Mouse (Mus musculus) embryonic facial prominence, embryonic 11.5 days (tissue): ENCODE results near the gene Arpc5. TPM values are rescaled to one million over a fixed set of nuclear protein-coding genes. Genes with fewer than 3 reads are reported as not detected.

Experiments used
- ATAC-seq: fragments of 200-750 bp; cut with Nextera tagmentation; replicated peaks from 2 replicates; pipeline ENCODE4 v1.8.0; 2017; ENCODE audit warnings: low read depth; ENCODE audit not compliant: insufficient number of reproducible peaks, low FRiP score, low TSS enrichment
- DNase-seq: peaks from one replicate; pipeline ENCODE4 v3.0.0-alpha.2; 2015; ENCODE audit warnings: low spot score
- H3K27ac ChIP-seq: fragments of 300-500 bp; sonication (generic); replicated peaks from 2 replicates; pipeline ENCODE4 v1.5.1; 2014; ENCODE audit warnings: mild to moderate bottlenecking, low read depth, low read length, control low read depth
- H3K27me3 ChIP-seq: fragments of 300-500 bp; sonication (generic); 2 replicates; pipeline ENCODE4 v1.6.1; 2014; ENCODE audit warnings: mild to moderate bottlenecking, low read length, moderate library complexity, mixed read lengths; ENCODE audit not compliant: control insufficient read depth, insufficient read depth
- H3K36me3 ChIP-seq: fragments of 300-500 bp; sonication (generic); replicated peaks from 2 replicates; pipeline ENCODE4 v1.6.1; 2014; ENCODE audit warnings: low read depth, mild to moderate bottlenecking, low read length, moderate library complexity, mixed read lengths; ENCODE audit not compliant: control insufficient read depth, insufficient read depth
- H3K4me1 ChIP-seq: fragments of 300-500 bp; sonication (generic); 2 replicates; pipeline ENCODE4 v1.6.1; 2014; ENCODE audit warnings: low read length, mixed read lengths; ENCODE audit not compliant: control insufficient read depth, insufficient read depth
- H3K4me2 ChIP-seq: fragments of 300-500 bp; sonication (generic); 2 replicates; pipeline ENCODE4 v1.6.1; 2014; ENCODE audit warnings: low read depth, mild to moderate bottlenecking, control low read depth, low read length, moderate library complexity
- H3K4me3 ChIP-seq: fragments of 300-500 bp; sonication (generic); 2 replicates; pipeline ENCODE4 v1.5.1; 2014; ENCODE audit warnings: low read depth, low read length, control low read depth
- H3K9ac ChIP-seq: fragments of 300-500 bp; sonication (generic); replicated peaks from 2 replicates; pipeline ENCODE4 v1.6.1; 2014; ENCODE audit warnings: mild to moderate bottlenecking, control low read depth, low read length
- H3K9me3 ChIP-seq: fragments of 300-500 bp; sonication (generic); replicated peaks from 2 replicates; pipeline ENCODE4 v1.6.1; 2016; ENCODE audit warnings: mild to moderate bottlenecking, low read length, inconsistent platforms, mixed read lengths; ENCODE audit not compliant: control insufficient read depth
- WGBS: fragments of 180-500 bp; shearing (Covaris S2); extraction: QIAGEN DNeasy Blood & Tissue Kit; methylation state at CpG from one replicate; pipeline ENCODE4 v1.1.7; 2014; 5-methylcytosine and 5-hydroxymethylcytosine counted together
- polyA plus RNA-seq: library from polyadenylated mRNA; unstranded; fragments of >200 nt; fragmentation: Nextera tagmentation; extraction: Ambion mirVana; gene quantifications from 2 replicates; pipeline ENCODE4 v1.2.1, GENCODE M21; 2014

Arpc5 gene
- polyA plus RNA-seq, 1 experiment from 2014 or later = 255 TPM

- WGBS = 82% methylated on average over 9 of the region's 9 CpGs
- H3K27me3 ChIP-seq = no peaks in the 10 kb centered on the region
- no peaks in the 10 kb centered on the region for H3K4me1 ChIP-seq
- H3K36me3 ChIP-seq = no peaks in the 10 kb centered on the region
- no peak for ATAC-seq
- no peak overlapping the region for H3K4me2 ChIP-seq
- H3K9me3 ChIP-seq = no peaks in the 10 kb centered on the region
- H3K27ac ChIP-seq = no peak overlapping the region
- no peak overlapping the region for H3K4me3 ChIP-seq
- DNase-seq = no peak
- H3K9ac ChIP-seq = no peak overlapping the region
Measured at GRCm38 (mm10) chr1:152738793-152739192, 27.5 kb upstream of the Arpc5 start.

GRCm38 (mm10) chr1:152739374-152739773 is 27.0 kb upstream of the Arpc5 start:
- ATAC-seq (no peak), DNase-seq (no peak)
- no peak overlapping the region for H3K4me2 ChIP-seq
- no peaks in the 10 kb centered on the region for H3K9me3 ChIP-seq
- no peaks in the 10 kb centered on the region for H3K4me1 ChIP-seq
- WGBS = 94% methylated on average over 11 of the region's 11 CpGs
- no peaks in the 10 kb centered on the region for H3K27me3 ChIP-seq
- H3K4me3 ChIP-seq = no peak overlapping the region
- H3K36me3 ChIP-seq = no peaks in the 10 kb centered on the region
- no peak overlapping the region for H3K9ac ChIP-seq
- no peak overlapping the region for H3K27ac ChIP-seq

- 70% methylated on average over 15 of the region's 15 CpGs for WGBS
- Histone ChIP-seq H3K4me3 (no peak overlapping the region), H3K9me3 (no peaks in the 10 kb centered on the region), H3K27ac (no peak overlapping the region), H3K9ac (no peak overlapping the region), H3K27me3 (no peaks in the 10 kb centered on the region), H3K36me3 (no peaks in the 10 kb centered on the region), H3K4me1 (no peaks in the 10 kb centered on the region), H3K4me2 (no peak overlapping the region)
- ATAC-seq (no peak), DNase-seq (no peak)
Measured at GRCm38 (mm10) chr1:152743095-152743826, 23.1 kb upstream of the Arpc5 start.

- no peak overlapping the region for H3K27ac ChIP-seq
- no peak for ATAC-seq
- 2% methylated on average over 5 of the region's 5 CpGs for WGBS
- H3K27me3 ChIP-seq = no peaks in the 10 kb centered on the region
- H3K4me1 ChIP-seq = no peaks in the 10 kb centered on the region
- no peak overlapping the region for H3K4me2 ChIP-seq
- H3K36me3 ChIP-seq = no peaks in the 10 kb centered on the region
- H3K4me3 ChIP-seq = no peak overlapping the region
- H3K9ac ChIP-seq = no peak overlapping the region
- peak; percentile 87 for DNase-seq
- no peaks in the 10 kb centered on the region for H3K9me3 ChIP-seq
Measured at GRCm38 (mm10) chr1:152746426-152746825, 19.9 kb upstream of the Arpc5 start.

- Histone ChIP-seq H3K4me1 (no peaks in the 10 kb centered on the region), H3K27me3 (no peaks in the 10 kb centered on the region), H3K27ac (no peak overlapping the region), H3K4me3 (no peak overlapping the region), H3K9ac (no peak overlapping the region), H3K4me2 (no peak overlapping the region), H3K9me3 (no peaks in the 10 kb centered on the region), H3K36me3 (no peaks in the 10 kb centered on the region)
- ATAC-seq (no peak), DNase-seq (no peak)
- WGBS = 75% methylated on average over 9 of the region's 9 CpGs
Measured at GRCm38 (mm10) chr1:152749276-152749675, 17.1 kb upstream of the Arpc5 start.

- H3K27ac ChIP-seq = no peak within 1 kb of the TSS
- 75% methylated on average over 13 of the region's 13 CpGs for WGBS
Measured at GRCm38 (mm10) chr1:152750312-152750965, 15.9 kb upstream of the Arpc5 start, which contains the start of gene Apobec4. Gene Apobec4, plus strand, starts transcription at chr1:152750551.

GRCm38 (mm10) chr1:152761791-152762190 is 4.6 kb upstream of the Arpc5 start:
- DNase-seq (no peak), ATAC-seq (no peak)
- no peaks in the 10 kb centered on the region for H3K4me1 ChIP-seq
- H3K4me3 ChIP-seq = no peak overlapping the region
- WGBS = 85% methylated on average over 2 of the region's 2 CpGs
- no peak overlapping the region for H3K27ac ChIP-seq
- no peak overlapping the region for H3K4me2 ChIP-seq
- no peaks in the 10 kb centered on the region for H3K36me3 ChIP-seq
- no peak overlapping the region for H3K9ac ChIP-seq
- no peaks in the 10 kb centered on the region for H3K27me3 ChIP-seq
- no peaks in the 10 kb centered on the region for H3K9me3 ChIP-seq

More at GRCm38 (mm10) chr1:152750312-152750965, 15.9 kb upstream of the Arpc5 start, which contains the start of gene Apobec4:
- H3K4me1 ChIP-seq = no peaks in the 10 kb centered on the region
- no peak within 1 kb of the TSS for H3K9ac ChIP-seq
- ATAC-seq (no peak), DNase-seq (no peak)
- H3K4me3 ChIP-seq = no peak within 1 kb of the TSS
- H3K4me2 ChIP-seq = no peak within 1 kb of the TSS
- H3K36me3 ChIP-seq = no peaks in the 10 kb centered on the region
- H3K9me3 ChIP-seq = no peaks in the 10 kb centered on the region
- H3K27me3 ChIP-seq = no peaks in the 10 kb centered on the region
